ENCODE assay signal across 9 mouse cellular contexts in genomic region chr8:120557170-120557965, GRCm38 (mm10). TPM values are rescaled to one million over a fixed set of nuclear protein-coding genes. Genes with fewer than 3 reads are reported as not detected.
A peak's percentile ranks its signal among the peaks of the same experiment; 100 is the strongest.
DNase-seq lines count a peak whose midpoint lies in the region; ATAC-seq and TF ChIP-seq lines count a peak whose summit lies in the region.
"Had no signal": no experiment of that assay in that cellular context is flagged by ENCODE, and none has a peak within 500 bp of the region (broad histone marks: within the 10 kb centered on the region; RNA-seq: fewer than 3 reads in every experiment).

No protein-coding gene starts in this region.

- H3K4me1 ChIP-seq in kidney, embryonic 15.5 days, result peaks cover 93% of the 10 kb centered on the region
- peaks cover 95% of the 10 kb centered on the region for H3K4me1 ChIP-seq in cerebellum, adult 2 months (ENCODE audit: control insufficient read depth, insufficient read depth, low read length)
- peaks cover 35% of the 10 kb centered on the region for H3K4me1 ChIP-seq in forebrain, postnatal 0 days (ENCODE audit: insufficient read depth)
- H3K4me1 ChIP-seq in limb, embryonic 11.5 days (ENCODE audit: control insufficient read depth, insufficient read depth, low read length), result peaks cover 60% of the 10 kb centered on the region

- H3K27me3 ChIP-seq in kidney, embryonic 15.5 days, result no peaks in the 10 kb centered on the region
- no peaks in the 10 kb centered on the region for H3K27me3 ChIP-seq in cerebellum, adult 2 months (ENCODE audit: control insufficient read depth, insufficient read depth, low read length)
- H3K27me3 ChIP-seq in forebrain, postnatal 0 days (ENCODE audit: insufficient read depth, low read length), result no peaks in the 10 kb centered on the region
- no peaks in the 10 kb centered on the region for H3K27me3 ChIP-seq in limb, embryonic 11.5 days (ENCODE audit: control insufficient read depth, insufficient read depth, low read length)
- H3K27me3 ChIP-seq: Patski had no signal

- no peak overlapping the region for H3K4me2 ChIP-seq in kidney, embryonic 15.5 days
- H3K4me2 ChIP-seq in forebrain, postnatal 0 days (ENCODE audit: low read depth), result 0 out of 2 replicates have a peak overlapping the region, but pooled peaks have one; percentile 2
- no peak overlapping the region for H3K4me2 ChIP-seq in limb, embryonic 11.5 days (ENCODE audit: low read depth, severe bottlenecking)

- H3K9me3 ChIP-seq in kidney, embryonic 15.5 days (replicated peaks), result no peaks in the 10 kb centered on the region
- no peaks in the 10 kb centered on the region for H3K9me3 ChIP-seq in forebrain, postnatal 0 days (ENCODE audit: low read length)
- H3K9me3 ChIP-seq in limb, embryonic 11.5 days (ENCODE audit: control insufficient read depth, low read length), result no peaks in the 10 kb centered on the region

- H3K27ac ChIP-seq in kidney, embryonic 15.5 days, result 0 out of 2 replicates have a peak overlapping the region, but pooled peaks have one; percentile 7
- H3K27ac ChIP-seq in cerebellum, adult 2 months (ENCODE audit: insufficient read depth, low read length), result peak overlapping the region; percentile 6; the same call in 1 of the 2 replicates
- peak overlapping the region; percentile 69 for H3K27ac ChIP-seq in forebrain, postnatal 0 days (ENCODE audit: low read depth, low read length)
- H3K27ac ChIP-seq in limb, embryonic 11.5 days (replicated peaks; ENCODE audit: low read depth, low read length), result no peak overlapping the region; the same call in 1 of the 2 replicates

- no peak for ATAC-seq in kidney, embryonic 15.5 days (replicated peaks; ENCODE audit: low FRiP score)
- ATAC-seq in forebrain, postnatal 0 days, result peak; percentile 72
- ATAC-seq in limb, embryonic 11.5 days (ENCODE audit: insufficient number of reproducible peaks, low FRiP score, low TSS enrichment, low read depth), result no peak
- ATAC-seq: Patski had no signal

- H3K9ac ChIP-seq in kidney, embryonic 15.5 days, result no peak overlapping the region
- H3K9ac ChIP-seq in forebrain, postnatal 0 days, result no peak overlapping the region
- no peak overlapping the region; the same call in 1 of the 2 replicates for H3K9ac ChIP-seq in limb, embryonic 11.5 days (ENCODE audit: low read length)

- 62% methylated on average over 15 of the region's 15 CpGs for WGBS in kidney, embryonic 15.5 days
- 21% methylated on average over 15 of the region's 15 CpGs for WGBS in cerebellum, adult 2 months
- WGBS in forebrain, postnatal 0 days, result 34% methylated on average over 15 of the region's 15 CpGs
- WGBS in limb, embryonic 11.5 days, result 66% methylated on average over 15 of the region's 15 CpGs

- no peak for DNase-seq in kidney, postnatal 10 days
- DNase-seq in cerebellum, adult 2 months, result peak; percentile 73 to 78
- peak; percentile 82 for DNase-seq in forebrain, postnatal 0 days
- peak; percentile 48 for DNase-seq in limb, embryonic 11.5 days (ENCODE audit: low spot score)
- peak; percentile 64 for DNase-seq in thymus, postnatal 25 days
- DNase-seq in urinary bladder, postnatal 10 days (ENCODE audit: low spot score), result no peak
- DNase-seq in kidney, postnatal 14 days, result no peak

- no peak for TF ChIP-seq POLR2A in cerebellum, adult 2 months (IDR thresholded peaks at IDR 0.05; ENCODE audit: borderline replicate concordance, insufficient read depth, low read length)

- H3K36me3 ChIP-seq in kidney, embryonic 15.5 days, result peaks cover 16% of the 10 kb centered on the region
- no peaks in the 10 kb centered on the region for H3K36me3 ChIP-seq in forebrain, postnatal 0 days (ENCODE audit: insufficient read depth)
- H3K36me3 ChIP-seq in limb, embryonic 11.5 days (ENCODE audit: control insufficient read depth, insufficient read depth, low read length), result peaks cover 7% of the 10 kb centered on the region; the same call in 1 of the 2 replicates

- H3K4me3 ChIP-seq in kidney, embryonic 15.5 days (replicated peaks), result no peak overlapping the region
- H3K4me3 ChIP-seq in cerebellum, adult 2 months (replicated peaks; ENCODE audit: insufficient read depth, low read depth, low read length), result no peak overlapping the region
- H3K4me3 ChIP-seq in forebrain, postnatal 0 days (ENCODE audit: low read depth, low read length), result no peak overlapping the region
- H3K4me3 ChIP-seq in limb, embryonic 11.5 days (ENCODE audit: low read depth, low read length), result no peak overlapping the region

- TF ChIP-seq CTCF in cerebellum, adult 2 months (IDR thresholded peaks at IDR 0.05; ENCODE audit: borderline replicate concordance, insufficient read depth, low read depth, low read length), result no peak
- no peak for TF ChIP-seq CTCF in forebrain, postnatal 0 days (IDR thresholded peaks at IDR 0.05; ENCODE audit: low read depth)

RNA-seq across cellular contexts. Expression of gene Gins2, which starts 31.7 kb away (rescaled TPM):
- polyA plus RNA-seq in kidney, embryonic 15.5 days (2015; fragmentation: Nextera tagmentation; extraction: Ambion mirVana), result 107 and 110 TPM in 2 replicates
- polyA plus RNA-seq in cerebellum, adult 2 months (2012; rRNA removed), result 2.1 and 2.5 TPM in 2 replicates
- 2.6 and 5.3 TPM in 2 replicates for total RNA-seq in forebrain, postnatal 0 days (2014; rRNA removed)
- polyA plus RNA-seq in forebrain, postnatal 0 days (2015; fragmentation: Nextera tagmentation; extraction: Ambion mirVana), result 9.6 and 10.7 TPM in 2 replicates
- 130 and 132 TPM in 2 replicates for polyA plus RNA-seq in limb, embryonic 11.5 days (2014; fragmentation: Nextera tagmentation; extraction: Ambion mirVana)

Comparison
In these comparisons a context has a peak if more than half of its experiments do, and no peak if none do; other contexts are left out.
1. DNase-seq: peak in cerebellum, adult 2 months (2 of 2), forebrain, postnatal 0 days (single experiment), limb, embryonic 11.5 days (single experiment) and thymus, postnatal 25 days (single experiment); none in kidney, postnatal 10 days (single experiment), urinary bladder, postnatal 10 days (single experiment) and kidney, postnatal 14 days (single experiment).